Mouse (Mus musculus) small intestine, adult 2 months (tissue): ENCODE results near the gene Nox1.

Experiments used
- CTCF ChIP-seq: fragments of 200-500 bp; IDR thresholded peaks from 2 replicates; pipeline ENCODE4 v1.5.1; 2012; ENCODE audit warnings: low read depth, mild to moderate bottlenecking, control low read depth, inconsistent platforms, low read length, moderate library complexity, mixed read lengths; ENCODE audit not compliant: insufficient replicate concordance, insufficient read length; ENCODE audit errors: extremely low read depth
- POLR2A ChIP-seq: fragments of 200-500 bp; IDR thresholded peaks from 2 replicates; pipeline ENCODE4 v1.6.1; 2012; ENCODE audit warnings: low read depth, mild to moderate bottlenecking, control low read depth, inconsistent platforms, low read length, moderate library complexity

GRCm38 (mm10) chrX:134162043-134162720, 59.6 kb downstream of the Nox1 start, which contains the start of gene Xkrx:
- TF ChIP-seq CTCF = no peak
- TF ChIP-seq POLR2A = no peak
